Mouse (Mus musculus) cerebellum, postnatal 4 days (tissue): Measurements from ENCODE around the gene Irf5.

Experiments used
- DNase-seq, 2 experiments: peaks; one replicate each; pipeline ENCODE4 v3.0.0; 2022; ENCODE audit warnings: low spot score in 2 of 2, mixed read lengths in 1 of 2

The Irf5 gene

GRCm38 (mm10) chr6:29526281-29527251 is at the start of gene Irf5:
Gene Irf5, plus strand, starts transcription at chr6:29526625.
- no peak for DNase-seq

- DNase-seq, result no peak
Observed at GRCm38 (mm10) chr6:29482691-29483090, 43.7 kb upstream of the Irf5 start.

GRCm38 (mm10) chr6:29484716-29485559 is 41.5 kb upstream of the Irf5 start:
- peak; percentile 81 to 87 for DNase-seq

GRCm38 (mm10) chr6:29485951-29486350 is 40.5 kb upstream of the Irf5 start:
- no peak for DNase-seq

GRCm38 (mm10) chr6:29494101-29494500 is 32.3 kb upstream of the Irf5 start:
- DNase-seq, result no peak

- DNase-seq, result no peak
Observed at GRCm38 (mm10) chr6:29496270-29496669, 30.2 kb upstream of the Irf5 start.

GRCm38 (mm10) chr6:29497791-29498190 is 28.6 kb upstream of the Irf5 start:
- DNase-seq, result no peak

GRCm38 (mm10) chr6:29500177-29500576 is 26.2 kb upstream of the Irf5 start:
- DNase-seq, result no peak

- no peak for DNase-seq
Observed at GRCm38 (mm10) chr6:29500810-29501209, 25.6 kb upstream of the Irf5 start.

GRCm38 (mm10) chr6:29501599-29501998 is 24.8 kb upstream of the Irf5 start:
- no peak for DNase-seq

- DNase-seq, result no peak
Observed at GRCm38 (mm10) chr6:29505493-29505892, 20.9 kb upstream of the Irf5 start.

GRCm38 (mm10) chr6:29506834-29507233 is 19.6 kb upstream of the Irf5 start:
- DNase-seq, result no peak

GRCm38 (mm10) chr6:29507447-29508309 is 18.7 kb upstream of the Irf5 start, which contains the start of gene Kcp:
Gene Kcp, minus strand, starts transcription at chr6:29507952.
- DNase-seq, result no peak

- no peak for DNase-seq
Observed at GRCm38 (mm10) chr6:29509086-29509485, 17.3 kb upstream of the Irf5 start.

- no peak for DNase-seq
Observed at GRCm38 (mm10) chr6:29513284-29513683, 13.1 kb upstream of the Irf5 start.

- peak in 1 of 2 experiments; percentile 49 for DNase-seq
Observed at GRCm38 (mm10) chr6:29517139-29517538, 9.3 kb upstream of the Irf5 start.

- DNase-seq, result no peak
Observed at GRCm38 (mm10) chr6:29522626-29523300, 3.7 kb upstream of the Irf5 start.

GRCm38 (mm10) chr6:29523301-29524033 is 3.0 kb upstream of the Irf5 start:
- no peak for DNase-seq

GRCm38 (mm10) chr6:29524034-29524489 is 2.4 kb upstream of the Irf5 start:
- DNase-seq, result no peak

- DNase-seq, result no peak
Observed at GRCm38 (mm10) chr6:29525256-29525655, 1.2 kb upstream of the Irf5 start.
